Mouse (Mus musculus) testis, adult 2 months (tissue): ENCODE measurements at regions not wholly inside any gene's neighbourhood (a gene's known extent, or its start where the extent isn't known, plus 50 kb on each side); places are given as distances from the start of the nearest gene placed in this dataset.

ENCODE experiments used
- CTCF ChIP-seq: fragments of 200-500 bp; IDR thresholded peaks from 2 replicates; pipeline ENCODE4 v1.5.1; 2012; ENCODE audit warnings: low read depth, mild to moderate bottlenecking, inconsistent platforms, low read length, moderate library complexity; ENCODE audit not compliant: control insufficient read depth, insufficient read depth, insufficient replicate concordance
- POLR2A ChIP-seq: fragments of 200-500 bp; IDR thresholded peaks from 2 replicates; pipeline ENCODE4 v1.6.1; 2012; ENCODE audit warnings: low read depth, mild to moderate bottlenecking, inconsistent platforms, low read length, moderate library complexity; ENCODE audit not compliant: control insufficient read depth

DNA sequence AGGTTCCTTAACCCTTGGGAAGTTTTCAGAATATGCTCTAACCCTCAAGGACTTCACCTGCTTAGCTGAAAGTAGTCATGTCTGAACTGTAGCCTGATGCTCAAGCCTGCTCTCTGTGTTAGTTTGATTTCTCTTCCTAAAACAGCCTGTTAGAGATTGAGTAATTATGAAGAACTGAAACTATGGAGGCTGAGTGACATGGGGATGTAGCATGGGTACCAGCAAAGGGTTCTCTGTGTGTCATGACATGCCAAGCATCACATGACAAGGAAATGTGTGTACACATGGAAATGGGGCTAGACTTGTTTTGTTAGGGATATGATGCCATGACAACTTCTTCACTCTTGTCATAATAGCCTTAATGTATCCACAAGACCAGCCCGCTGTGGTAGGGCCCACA lies 412.2 kb downstream of the Etnk1 start:
- no peak for TF ChIP-seq CTCF
- no peak for TF ChIP-seq POLR2A
